Mouse (Mus musculus) spleen, postnatal 14 days (tissue): ENCODE measurements around the gene Gadd45b.
A peak's percentile ranks its signal among the peaks of the same experiment; 100 is the strongest.

Source experiments
- DNase-seq, 2 experiments: peaks; one replicate each; pipeline ENCODE4 v3.0.0; 2021 to 2022; ENCODE audit warnings: low spot score in 2 of 2

Gadd45b gene

GRCm38 (mm10) chr10:80909375-80910162, 20.3 kb upstream of the Gadd45b start:
- no peak for DNase-seq

GRCm38 (mm10) chr10:80911354-80911753, 18.5 kb upstream of the Gadd45b start:
- DNase-seq: no peak

GRCm38 (mm10) chr10:80911891-80912290, 18.0 kb upstream of the Gadd45b start:
- no peak for DNase-seq

- no peak for DNase-seq
Measured at GRCm38 (mm10) chr10:80913364-80914011, 16.4 kb upstream of the Gadd45b start.

- no peak for DNase-seq
Measured at GRCm38 (mm10) chr10:80914253-80914656, 15.6 kb upstream of the Gadd45b start.

- no peak for DNase-seq
Measured at GRCm38 (mm10) chr10:80915260-80915659, 14.6 kb upstream of the Gadd45b start.

GRCm38 (mm10) chr10:80915736-80916135, 14.1 kb upstream of the Gadd45b start:
- no peak for DNase-seq

- DNase-seq: no peak
Measured at GRCm38 (mm10) chr10:80917336-80917778, 12.5 kb upstream of the Gadd45b start.

GRCm38 (mm10) chr10:80917779-80918434, 12.0 kb upstream of the Gadd45b start, which contains the start of gene Lmnb2:
Gene Lmnb2, minus strand, starts transcription at chr10:80918245.
- DNase-seq: peak in 1 of 2 experiments; percentile 60

- DNase-seq: no peak
Measured at GRCm38 (mm10) chr10:80921923-80922322, 8.0 kb upstream of the Gadd45b start.

GRCm38 (mm10) chr10:80925472-80925871, 4.4 kb upstream of the Gadd45b start:
- no peak for DNase-seq

GRCm38 (mm10) chr10:80928586-80929298, 1.1 kb upstream of the Gadd45b start:
- peak; percentile 69 to 77 for DNase-seq

- DNase-seq: no peak
Measured at GRCm38 (mm10) chr10:80930361-80931152, 684 bp downstream of the Gadd45b start.

- DNase-seq: no peak
Measured at GRCm38 (mm10) chr10:80931153-80931671, 1.3 kb downstream of the Gadd45b start.

GRCm38 (mm10) chr10:80931695-80932094, 1.8 kb downstream of the Gadd45b start:
- DNase-seq: no peak

- no peak for DNase-seq
Measured at GRCm38 (mm10) chr10:80932206-80932605, 2.3 kb downstream of the Gadd45b start.

GRCm38 (mm10) chr10:80932700-80933420, 3.0 kb downstream of the Gadd45b start:
- DNase-seq: no peak

GRCm38 (mm10) chr10:80933421-80933979, 3.6 kb downstream of the Gadd45b start:
- DNase-seq: no peak

- DNase-seq: no peak
Measured at GRCm38 (mm10) chr10:80934136-80934985, 4.5 kb downstream of the Gadd45b start.
